24 mouse cellular contexts compared by ENCODE assay signal in genomic region chrX:20382260-20382659, GRCm38 (mm10). TPM values are rescaled to one million over a fixed set of nuclear protein-coding genes. Genes with fewer than 3 reads are reported as not detected.
DNase-seq lines count a peak whose midpoint lies in the region; ATAC-seq lines count a peak whose summit lies in the region.
"Had no signal": no experiment of that assay in that cellular context is flagged by ENCODE, and none has a peak within 500 bp of the region (broad histone marks: within the 10 kb centered on the region; RNA-seq: fewer than 3 reads in every experiment).

No protein-coding gene starts in this region.

- H3K4me3 ChIP-seq in intestine, embryonic 15.5 days (replicated peaks): no peak overlapping the region
- H3K4me3 ChIP-seq: embryonic facial prominence, embryonic 13.5 days; embryonic facial prominence, embryonic 15.5 days; erythroblast, embryonic 14.5 days; forebrain, embryonic 10.5 days; forebrain, embryonic 12.5 days had no signal

- H3K9me3 ChIP-seq in intestine, embryonic 15.5 days: no peaks in the 10 kb centered on the region
- H3K9me3 ChIP-seq: embryonic facial prominence, embryonic 13.5 days; embryonic facial prominence, embryonic 15.5 days; forebrain, embryonic 10.5 days; forebrain, embryonic 12.5 days; G1E had no signal

- H3K4me2 ChIP-seq in intestine, embryonic 15.5 days (replicated peaks): no peak overlapping the region
- H3K4me2 ChIP-seq: embryonic facial prominence, embryonic 13.5 days; embryonic facial prominence, embryonic 15.5 days; forebrain, embryonic 12.5 days had no signal

- no peaks in the 10 kb centered on the region for H3K4me1 ChIP-seq in intestine, embryonic 15.5 days (replicated peaks)
- H3K4me1 ChIP-seq: embryonic facial prominence, embryonic 13.5 days; embryonic facial prominence, embryonic 15.5 days; forebrain, embryonic 10.5 days; forebrain, embryonic 12.5 days had no signal

- peak; percentile 34 for DNase-seq in A20 (ENCODE audit: low read depth, low spot score)
- DNase-seq in cerebellum, adult 8-10 months: no peak
- DNase-seq: adrenal gland, adult 8-10 months; adrenal gland, postnatal 14 days; adrenal gland, postnatal 36 days; cerebellum, adult 11-12 months; cerebellum, adult 2 months; cerebellum, adult 9-11 months; cerebellum, postnatal 14 days; cerebellum, postnatal 36 days; embryo, embryonic 11 days had no signal

- no peaks in the 10 kb centered on the region for H3K27me3 ChIP-seq in intestine, embryonic 15.5 days (replicated peaks)
- H3K27me3 ChIP-seq: embryonic facial prominence, embryonic 13.5 days; embryonic facial prominence, embryonic 15.5 days; forebrain, embryonic 12.5 days had no signal

- WGBS in intestine, embryonic 15.5 days: 87% methylated on average over 6 of the region's 6 CpGs

- H3K27ac ChIP-seq in intestine, embryonic 15.5 days: no peak overlapping the region
- H3K27ac ChIP-seq: embryonic facial prominence, embryonic 13.5 days; embryonic facial prominence, embryonic 15.5 days; forebrain, embryonic 10.5 days; forebrain, embryonic 12.5 days had no signal

- ATAC-seq in granulocyte monocyte progenitor cell, adult 5-6 weeks (replicated peaks; ENCODE audit: poor library complexity, severe bottlenecking): peak; percentile 53
- 0 out of 2 replicates have a peak, but pooled peaks have one; percentile 3 for ATAC-seq in neutrophil, adult 5-6 weeks (ENCODE audit: extremely low read depth, insufficient number of reproducible peaks, low FRiP score, poor library complexity, severe bottlenecking)
- ATAC-seq in intestine, embryonic 15.5 days: no peak
- ATAC-seq: activated CD4-positive, CD25-positive, alpha-beta regulatory T cell, adult 4 months; forebrain, embryonic 14.5 days; forebrain, embryonic 16.5 days; Patski had no signal

- H3K36me3 ChIP-seq in intestine, embryonic 15.5 days: no peaks in the 10 kb centered on the region
- H3K36me3 ChIP-seq: forebrain, embryonic 12.5 days had no signal

- no peak overlapping the region for H3K9ac ChIP-seq in intestine, embryonic 15.5 days
- H3K9ac ChIP-seq: embryonic facial prominence, embryonic 13.5 days; embryonic facial prominence, embryonic 15.5 days; forebrain, embryonic 12.5 days had no signal

RNA-seq across cellular contexts. Expression of gene Rp2, which starts 18.0 kb away (rescaled TPM):
- total RNA-seq in granulocyte monocyte progenitor cell, adult 5-6 weeks (2014; fragmentation: Nextera tagmentation): 29.7 and 35.9 TPM in 2 replicates
- total RNA-seq in granulocyte monocyte progenitor cell, adult 5-6 weeks (2017): 48.0 and 67.7 TPM in 2 replicates
- 47.9 and 50.6 TPM in 2 replicates for total RNA-seq in neutrophil, adult 5-6 weeks (2017)
- polyA plus RNA-seq in intestine, embryonic 15.5 days (2015; fragmentation: Nextera tagmentation; extraction: Ambion mirVana): 17.1 and 18.1 TPM in 2 replicates

RNA-seq across cellular contexts. Expression of gene Jade3, which starts 43.2 kb away (rescaled TPM):
- total RNA-seq in granulocyte monocyte progenitor cell, adult 5-6 weeks (2014; fragmentation: Nextera tagmentation): 8.4 and 13.0 TPM in 2 replicates
- 17.4 and 19.3 TPM in 2 replicates for total RNA-seq in granulocyte monocyte progenitor cell, adult 5-6 weeks (2017)
- total RNA-seq in neutrophil, adult 5-6 weeks (2017): 4.7 and 5.8 TPM in 2 replicates
- 8.3 and 11.3 TPM in 2 replicates for polyA plus RNA-seq in intestine, embryonic 15.5 days (2015; fragmentation: Nextera tagmentation; extraction: Ambion mirVana)
